Mouse (Mus musculus) midbrain, embryonic 16.5 days (tissue): ENCODE results near the gene Zdhhc8. TPM values are rescaled to one million over a fixed set of nuclear protein-coding genes. Genes with fewer than 3 reads are reported as not detected.
A peak's percentile ranks its signal among the peaks of the same experiment; 100 is the strongest.

Experiments
- ATAC-seq: fragments of 200-750 bp; cut with Nextera tagmentation; 2 replicates; pipeline ENCODE4 v1.8.0; 2017; ENCODE audit warnings: moderate TSS enrichment
- H3K27ac ChIP-seq: fragments of 300-500 bp; sonication (generic); 2 replicates; pipeline ENCODE4 v1.5.1; 2014; ENCODE audit warnings: mild to moderate bottlenecking, low read length, mixed read lengths
- H3K27me3 ChIP-seq: fragments of 300-500 bp; sonication (generic); 2 replicates; pipeline ENCODE4 v1.6.1; 2014; ENCODE audit warnings: low read depth, low read length, mixed read lengths; ENCODE audit not compliant: control insufficient read depth, insufficient read depth
- H3K36me3 ChIP-seq: fragments of 300-500 bp; sonication (generic); 2 replicates; pipeline ENCODE4 v1.6.1; 2014; ENCODE audit warnings: mild to moderate bottlenecking, low read length, moderate library complexity, mixed read lengths; ENCODE audit not compliant: control insufficient read depth, insufficient read depth
- H3K4me1 ChIP-seq: fragments of 300-500 bp; sonication (generic); 2 replicates; pipeline ENCODE4 v1.6.1; 2014; ENCODE audit warnings: mild to moderate bottlenecking, low read length, mixed read lengths; ENCODE audit not compliant: control insufficient read depth, insufficient read depth
- H3K4me2 ChIP-seq: fragments of 300-500 bp; sonication (generic); 2 replicates; pipeline ENCODE4 v1.6.1; 2014; ENCODE audit warnings: mild to moderate bottlenecking, low read length, mixed read lengths
- H3K4me3 ChIP-seq: fragments of 300-500 bp; sonication (generic); 2 replicates; pipeline ENCODE4 v1.5.1; 2014; ENCODE audit warnings: low read depth, mild to moderate bottlenecking, low read length, moderate library complexity, mixed read lengths
- H3K9ac ChIP-seq: fragments of 300-500 bp; sonication (generic); 2 replicates; pipeline ENCODE4 v1.6.1; 2014; ENCODE audit warnings: low read depth, low read length, mixed read lengths
- H3K9me3 ChIP-seq: fragments of 300-500 bp; sonication (generic); replicated peaks from 2 replicates; pipeline ENCODE4 v1.6.1; 2014; ENCODE audit warnings: mild to moderate bottlenecking, low read length, mixed read lengths; ENCODE audit not compliant: control insufficient read depth, poor library complexity, severe bottlenecking
- WGBS: fragments of 180-500 bp; shearing (Covaris S2); extraction: QIAGEN DNeasy Blood & Tissue Kit; methylation state at CpG from one replicate; pipeline ENCODE4 v1.1.7; 2014; 5-methylcytosine and 5-hydroxymethylcytosine counted together
- polyA plus RNA-seq: library from polyadenylated mRNA; unstranded; fragments of >200 nt; fragmentation: Nextera tagmentation; extraction: Ambion mirVana; gene quantifications from 2 replicates; pipeline ENCODE4 v1.2.1, GENCODE M21; 2015

Gene Zdhhc8
- polyA plus RNA-seq, 1 experiment from 2014 or later, result 13.8 TPM

DNA sequence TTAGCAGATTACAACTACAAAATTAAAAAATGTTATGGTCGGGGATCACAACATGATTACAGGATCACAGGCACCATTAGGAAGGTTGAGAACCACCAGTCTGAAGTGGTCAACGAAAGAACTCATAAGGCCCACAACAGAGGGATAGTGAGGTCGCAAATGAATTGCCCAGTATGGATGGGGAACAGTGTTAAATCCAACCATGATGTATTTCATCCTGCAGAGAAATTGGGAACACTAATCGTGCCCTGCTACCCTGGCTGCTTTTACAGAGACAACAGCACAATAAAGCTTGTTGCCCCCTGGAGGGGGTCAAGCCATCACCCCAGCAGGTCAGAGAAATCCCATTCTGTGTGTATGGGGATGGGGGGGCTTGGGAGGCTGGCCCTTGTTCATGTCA is 15.3 kb upstream of the Zdhhc8 start:
- Histone ChIP-seq H3K4me2 (peak overlapping the region; percentile 93), H3K27me3 (no peaks in the 10 kb centered on the region), H3K36me3 (peaks cover 28% of the 10 kb centered on the region), H3K9ac (0 out of 2 replicates have a peak overlapping the region, but pooled peaks have one; percentile 4), H3K9me3 (no peaks in the 10 kb centered on the region), H3K4me3 (peak overlapping the region; percentile 69; the same call in 1 of the 2 replicates), H3K27ac (no peak overlapping the region), H3K4me1 (peaks cover 35% of the 10 kb centered on the region)
- 49% methylated on average over 4 of the region's 4 CpGs for WGBS
- ATAC-seq, result no peak

DNA sequence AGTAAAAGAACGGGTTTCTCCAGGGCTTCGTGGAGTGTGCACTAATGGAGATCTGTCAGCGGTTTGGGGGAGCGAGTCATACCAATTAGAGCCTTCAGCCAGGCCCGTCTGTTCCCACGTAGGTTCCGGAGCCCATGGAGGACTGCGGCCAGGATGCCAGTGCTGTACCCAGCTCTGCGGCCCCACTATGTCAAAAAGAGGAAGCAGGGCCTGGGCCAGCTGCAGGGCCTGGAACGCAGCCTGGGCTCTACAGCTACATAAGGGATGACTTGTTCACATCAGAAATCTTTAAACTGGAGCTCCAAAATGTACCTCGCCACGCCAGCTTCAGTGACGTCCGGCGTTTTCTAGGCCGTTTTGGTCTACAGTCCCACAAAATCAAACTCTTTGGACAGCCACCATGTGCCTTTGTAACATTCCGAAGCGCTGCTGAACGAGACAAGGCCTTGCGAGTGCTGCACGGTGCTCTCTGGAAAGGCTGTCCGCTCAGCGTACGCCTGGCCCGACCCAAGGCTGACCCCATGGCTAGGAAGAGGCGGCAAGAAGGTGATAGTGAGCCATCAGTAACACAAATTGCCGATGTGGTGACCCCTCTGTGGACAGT is 14.5 kb upstream of the Zdhhc8 start:
- peak; percentile 18; the same call in 1 of the 2 replicates for ATAC-seq
- 7% methylated on average over 27 of the region's 27 CpGs for WGBS

DNA sequence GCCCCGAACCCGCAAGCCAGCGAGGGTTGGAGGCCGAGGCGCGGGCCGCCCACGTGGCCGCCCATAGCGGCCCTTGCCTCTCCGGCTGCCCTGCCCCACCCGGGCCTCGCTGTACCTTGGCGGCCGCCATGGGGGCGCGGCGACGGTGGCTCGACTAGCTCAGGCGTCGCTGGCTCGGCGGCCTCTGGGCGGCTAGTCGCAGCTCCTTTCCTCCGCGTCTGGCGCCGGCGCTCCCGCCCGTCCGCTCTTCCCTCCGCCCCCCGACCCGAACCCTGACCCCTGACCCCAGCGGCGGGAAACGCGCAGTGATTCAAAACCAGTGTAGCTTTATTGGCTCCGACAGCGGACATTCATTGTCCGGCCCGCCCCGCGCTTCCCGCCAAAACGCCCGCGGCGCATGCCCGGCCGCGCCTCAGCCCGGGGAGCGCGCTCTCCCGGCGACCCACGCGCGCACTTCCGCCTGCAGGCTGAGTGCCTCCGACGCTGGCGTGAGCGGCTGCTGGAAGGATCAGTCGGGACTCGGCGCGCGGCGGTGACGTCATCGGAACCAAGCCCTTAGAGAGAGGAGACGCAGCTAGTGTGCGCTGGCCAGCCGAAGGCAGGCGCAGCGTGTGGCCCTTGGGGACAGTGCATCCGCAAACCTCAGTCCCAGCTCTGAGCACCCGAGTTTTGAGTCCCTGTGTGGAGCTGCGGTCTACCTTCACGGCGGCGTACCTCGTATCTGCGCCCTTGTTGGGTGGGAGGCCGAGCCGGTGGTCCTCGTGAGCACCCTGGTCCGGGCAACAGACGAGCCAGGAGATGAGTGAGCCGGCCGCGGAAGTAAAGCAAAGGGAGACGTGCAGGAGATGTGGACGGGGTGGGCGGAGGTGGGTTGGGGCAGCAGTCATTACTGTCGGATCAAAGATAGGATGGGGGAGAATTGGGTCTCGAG is 13.8 kb upstream of the Zdhhc8 start, which contains the start of the genes Trmt2a and Ranbp1:
Gene Trmt2a, plus strand, starts transcription at position 247 of the 931 bp plus-strand sequence.
Gene Ranbp1, minus strand, starts transcription at position 300 of the 931 bp plus-strand sequence.
- Histone ChIP-seq H3K36me3 (peaks cover 33% of the 10 kb centered on the region), H3K27ac (peak within 1 kb of the TSS; percentile 93), H3K4me1 (peaks cover 35% of the 10 kb centered on the region), H3K9ac (peak within 1 kb of the TSS; percentile 84), H3K4me2 (peak within 1 kb of the TSS; percentile 93), H3K9me3 (no peaks in the 10 kb centered on the region), H3K27me3 (no peaks in the 10 kb centered on the region), H3K4me3 (peak within 1 kb of the TSS; percentile 69)
- peak; percentile 96 for ATAC-seq
- WGBS, result under 1% methylated on average over 87 of the region's 102 CpGs

More for the DNA sequence above, 14.5 kb upstream of the Zdhhc8 start:
- no peaks in the 10 kb centered on the region for H3K27me3 ChIP-seq
- H3K9me3 ChIP-seq, result no peaks in the 10 kb centered on the region
- H3K4me3 ChIP-seq, result peak overlapping the region; percentile 69
- peak overlapping the region; percentile 84 for H3K9ac ChIP-seq
- peak overlapping the region; percentile 93 for H3K27ac ChIP-seq
- peaks cover 35% of the 10 kb centered on the region for H3K4me1 ChIP-seq
- H3K4me2 ChIP-seq, result peak overlapping the region; percentile 93
- H3K36me3 ChIP-seq, result peaks cover 34% of the 10 kb centered on the region

DNA sequence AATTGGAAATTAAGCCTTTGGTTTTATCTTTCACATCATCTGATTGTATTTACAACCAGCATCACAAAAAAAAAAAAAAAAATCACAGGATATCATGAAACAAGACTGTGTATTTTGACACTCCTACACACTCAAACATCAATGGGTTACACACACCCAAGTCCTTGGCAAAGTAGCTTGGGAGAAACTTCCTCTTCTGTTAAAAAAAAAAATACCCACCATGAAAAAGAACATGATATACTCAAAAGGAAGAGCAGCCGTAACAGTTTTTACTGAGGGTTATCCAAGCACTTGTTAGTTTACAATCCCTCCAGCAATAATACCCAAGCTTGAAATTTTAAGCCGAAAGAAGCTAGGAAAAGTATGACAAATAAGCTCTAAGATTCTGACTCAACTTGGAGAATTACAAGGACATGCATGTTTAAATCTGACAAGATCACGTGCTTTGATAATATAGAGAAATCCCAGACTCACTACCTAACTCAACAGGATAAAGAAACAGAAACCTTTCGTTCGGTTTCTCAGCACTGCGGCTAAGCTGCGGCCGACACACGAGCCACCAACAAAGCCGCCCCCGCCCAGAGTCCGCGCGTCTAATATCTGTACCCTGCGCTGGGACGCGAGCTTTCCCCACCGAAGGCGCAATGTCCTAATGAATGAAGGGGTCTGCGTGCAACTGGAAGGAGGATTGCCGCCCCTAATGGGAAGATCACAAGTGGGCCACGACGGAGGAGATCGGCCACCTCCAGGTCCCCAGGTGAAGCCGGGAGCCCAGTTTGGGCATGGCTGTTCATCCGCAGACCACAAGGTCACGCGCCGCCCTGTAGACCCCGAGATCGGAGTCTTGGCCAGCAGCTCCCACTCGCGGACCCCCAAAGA is 12.8 kb upstream of the Zdhhc8 start:
- Histone ChIP-seq H3K4me3 (peak overlapping the region; percentile 69), H3K27me3 (no peaks in the 10 kb centered on the region), H3K4me2 (peak overlapping the region; percentile 93), H3K36me3 (peaks cover 29% of the 10 kb centered on the region), H3K4me1 (peaks cover 35% of the 10 kb centered on the region), H3K27ac (peak overlapping the region; percentile 93), H3K9me3 (no peaks in the 10 kb centered on the region), H3K9ac (peak overlapping the region; percentile 84)
- under 1% methylated on average over 33 of the region's 33 CpGs for WGBS
- ATAC-seq, result peak; percentile 2; the same call in 1 of the 2 replicates

DNA sequence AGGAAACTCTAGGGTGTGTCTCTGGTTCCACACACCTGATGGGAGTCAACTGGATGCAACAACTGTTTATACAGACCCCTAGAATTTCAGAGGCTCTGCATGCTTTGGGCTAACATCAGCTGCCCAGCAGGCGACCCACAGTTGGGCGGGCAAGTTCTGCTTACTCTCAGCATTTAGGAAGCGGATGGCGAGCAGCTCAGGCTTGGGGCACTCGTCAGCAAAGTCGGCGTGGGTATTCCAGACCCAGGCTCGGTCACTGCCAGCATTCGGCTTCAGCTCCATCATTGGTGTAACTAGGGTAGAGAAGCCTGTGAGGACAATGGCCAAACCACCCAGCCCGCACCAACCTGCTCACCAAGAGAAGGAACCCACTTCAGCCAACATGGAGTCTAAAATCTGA is 6.6 kb upstream of the Zdhhc8 start:
- Histone ChIP-seq H3K9me3 (no peaks in the 10 kb centered on the region), H3K27me3 (no peaks in the 10 kb centered on the region), H3K9ac (no peak overlapping the region), H3K4me2 (no peak overlapping the region), H3K27ac (no peak overlapping the region), H3K36me3 (peaks cover 51% of the 10 kb centered on the region), H3K4me1 (peaks cover 5% of the 10 kb centered on the region), H3K4me3 (no peak overlapping the region)
- 91% methylated on average over 10 of the region's 10 CpGs for WGBS
- no peak for ATAC-seq

DNA sequence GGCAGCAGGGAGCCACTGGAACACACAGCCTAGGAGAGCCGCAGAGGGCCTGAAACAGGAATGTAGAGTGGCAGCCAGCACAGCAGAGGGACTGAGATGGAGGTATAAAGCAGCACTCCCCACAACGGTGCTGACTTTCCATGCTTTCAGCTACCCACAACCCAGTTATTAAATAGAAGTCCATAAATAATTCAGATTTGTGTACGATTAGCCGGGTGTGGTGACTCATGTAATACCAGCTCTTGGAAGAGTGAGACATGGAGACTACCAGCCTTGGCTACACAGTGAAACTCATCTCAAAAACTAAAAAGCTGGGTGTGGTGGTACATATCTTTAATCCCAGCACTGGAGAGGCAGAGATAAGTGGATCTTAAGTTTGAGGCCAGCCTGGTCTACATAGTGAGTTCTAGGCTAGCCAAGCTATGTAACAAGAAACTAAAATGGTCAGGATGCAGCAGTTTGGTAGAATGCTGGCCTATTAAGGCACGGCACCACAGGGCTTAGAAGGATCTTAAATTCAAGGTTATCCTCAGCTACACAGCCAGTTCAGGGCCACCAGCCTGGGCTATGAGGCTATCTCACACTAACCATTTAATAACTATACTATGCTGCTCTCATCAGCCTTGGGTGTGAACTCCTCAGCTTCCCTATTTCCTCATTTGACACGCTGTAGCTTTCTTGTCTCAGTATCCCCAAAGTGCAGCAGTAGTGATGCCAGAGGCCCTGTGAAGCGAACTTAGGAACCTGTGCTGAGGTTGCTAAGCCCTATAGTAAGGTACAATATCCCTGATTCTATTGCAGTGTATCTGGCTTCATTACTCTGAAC is 2.0 kb upstream of the Zdhhc8 start:
- peaks cover 22% of the 10 kb centered on the region for H3K4me1 ChIP-seq
- H3K27ac ChIP-seq, result no peak overlapping the region
- H3K4me2 ChIP-seq, result no peak overlapping the region
- no peaks in the 10 kb centered on the region for H3K9me3 ChIP-seq
- no peak overlapping the region for H3K4me3 ChIP-seq
- ATAC-seq, result no peak
- 70% methylated on average over 7 of the region's 7 CpGs for WGBS
- peaks cover 22% of the 10 kb centered on the region for H3K36me3 ChIP-seq
- H3K27me3 ChIP-seq, result no peaks in the 10 kb centered on the region
- peak overlapping the region; percentile 84; the same call in 1 of the 2 replicates for H3K9ac ChIP-seq

DNA sequence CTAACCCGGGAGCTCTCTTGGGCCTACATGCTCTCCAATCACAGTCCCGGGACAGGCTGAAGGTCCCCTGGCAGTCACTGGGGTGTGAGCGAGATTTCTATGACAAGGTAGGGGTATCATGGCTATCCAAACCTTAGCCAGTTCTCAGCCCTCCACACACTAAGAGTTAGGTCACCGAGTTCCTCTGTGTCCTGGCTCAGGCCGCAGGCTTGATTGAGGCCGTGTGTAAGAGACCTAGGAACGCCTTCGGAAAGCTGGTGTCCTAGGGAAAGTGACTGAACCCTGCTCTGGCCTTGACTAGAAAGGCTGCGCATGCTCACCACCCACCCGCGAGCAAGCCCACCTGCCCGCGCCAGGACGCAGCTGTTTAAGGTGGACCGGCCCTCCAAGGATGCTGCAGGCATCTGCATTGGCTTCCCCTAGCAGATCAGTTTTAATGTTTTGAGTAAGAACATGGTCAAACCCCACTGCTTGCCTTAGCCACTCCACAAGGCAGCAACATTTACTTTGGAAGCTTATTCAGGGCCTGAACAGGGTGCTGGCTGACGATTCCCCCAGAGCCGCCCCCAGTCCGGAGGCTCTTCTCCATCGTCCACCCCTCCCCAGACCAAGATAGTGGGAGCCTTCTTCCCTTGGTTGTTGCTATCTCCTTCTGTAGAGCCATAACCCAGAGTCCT is 591 bp upstream of the Zdhhc8 start:
- H3K4me2 ChIP-seq, result peak overlapping the region; percentile 89
- H3K27ac ChIP-seq, result peak overlapping the region; percentile 93
- H3K4me3 ChIP-seq, result peak overlapping the region; percentile 90
- WGBS, result 2% methylated on average over 19 of the region's 19 CpGs
- H3K9ac ChIP-seq, result peak overlapping the region; percentile 84
- peaks cover 22% of the 10 kb centered on the region for H3K4me1 ChIP-seq
- no peaks in the 10 kb centered on the region for H3K9me3 ChIP-seq
- no peaks in the 10 kb centered on the region for H3K27me3 ChIP-seq
- H3K36me3 ChIP-seq, result peaks cover 10% of the 10 kb centered on the region
- ATAC-seq, result peak; percentile 92
